Mouse (Mus musculus) monocyte, adult 2 months (primary cell): ENCODE results near the gene E330021D16Rik.

Source experiments
- DNase-seq, 2 experiments: peaks; one replicate each; pipeline ENCODE4 v3.0.0; 2022; ENCODE audit warnings: low spot score in 2 of 2, low read depth in 1 of 2

E330021D16Rik gene

GRCm38 (mm10) chr6:136422084-136422853 is 6.9 kb upstream of the E330021D16Rik start:
- DNase-seq = peak in 1 of 2 experiments; percentile 34

- no peak for DNase-seq
Measured at GRCm38 (mm10) chr6:136421059-136421458, 5.7 kb upstream of the E330021D16Rik start.

GRCm38 (mm10) chr6:136418889-136419835 is 3.8 kb upstream of the E330021D16Rik start:
- DNase-seq = no peak

- no peak for DNase-seq
Measured at GRCm38 (mm10) chr6:136418333-136418848, 3.0 kb upstream of the E330021D16Rik start.

GRCm38 (mm10) chr6:136417864-136418263 is 2.5 kb upstream of the E330021D16Rik start:
- DNase-seq = no peak

GRCm38 (mm10) chr6:136413856-136414362 is 1.5 kb downstream of the E330021D16Rik start:
- DNase-seq = no peak

GRCm38 (mm10) chr6:136407608-136408192 is 7.7 kb downstream of the E330021D16Rik start:
- no peak for DNase-seq

- DNase-seq = no peak
Measured at GRCm38 (mm10) chr6:136396860-136397259, 18.5 kb downstream of the E330021D16Rik start.

- no peak for DNase-seq
Measured at GRCm38 (mm10) chr6:136390262-136390661, 25.1 kb downstream of the E330021D16Rik start.

GRCm38 (mm10) chr6:136385287-136385686 is 30.1 kb downstream of the E330021D16Rik start:
- no peak for DNase-seq

- DNase-seq = no peak
Measured at GRCm38 (mm10) chr6:136383218-136383617, 32.2 kb downstream of the E330021D16Rik start.

GRCm38 (mm10) chr6:136376097-136376496 is 39.3 kb downstream of the E330021D16Rik start:
- DNase-seq = no peak

- DNase-seq = no peak
Measured at GRCm38 (mm10) chr6:136364430-136365098, 50.8 kb downstream of the E330021D16Rik start.

GRCm38 (mm10) chr6:136364008-136364407 is 51.4 kb downstream of the E330021D16Rik start:
- DNase-seq = no peak

- DNase-seq = no peak
Measured at GRCm38 (mm10) chr6:136363313-136363712, 52.1 kb downstream of the E330021D16Rik start.

GRCm38 (mm10) chr6:136358471-136358870 is 56.9 kb downstream of the E330021D16Rik start:
- no peak for DNase-seq

GRCm38 (mm10) chr6:136353399-136354184 is 61.8 kb downstream of the E330021D16Rik start:
- DNase-seq = no peak
